Mouse (Mus musculus): ENCODE results near the gene Trio.

DNA sequence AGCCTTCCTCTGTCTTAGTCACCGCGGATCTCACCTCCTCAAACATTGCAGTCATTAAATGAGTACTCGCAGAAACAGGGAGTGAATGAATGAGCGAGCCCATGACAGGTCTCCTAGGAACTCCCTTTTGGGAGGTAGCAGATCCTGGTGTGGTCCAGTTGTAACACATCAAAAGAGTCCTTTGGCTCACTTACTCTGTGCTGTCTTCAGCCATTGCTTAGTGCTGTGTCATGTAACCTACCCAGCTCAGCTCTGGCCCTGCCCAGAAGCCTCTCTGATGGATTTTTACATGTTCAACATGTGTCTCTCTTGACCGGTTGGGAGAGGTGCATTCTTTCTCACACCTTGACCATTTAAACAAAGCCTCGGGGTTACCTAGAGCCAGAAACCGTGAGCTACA is 334.4 kb downstream of the Trio start:
- TF ChIP-seq POLR2A (IDR thresholded peaks at IDR 0.05; ENCODE audit: insufficient read length, low read depth) (no peak), E2F4 (IDR thresholded peaks at IDR 0.05; ENCODE audit: insufficient read depth) (no peak)

All from myocyte (in vitro differentiated cells).